Mouse (Mus musculus): ENCODE data around the gene Enthd1.

- no peak for TF ChIP-seq CTCF (IDR thresholded peaks at IDR 0.05; ENCODE audit: low read depth, low read length)
- TF ChIP-seq TAL1 (conservative IDR thresholded peaks at IDR 0.05; ENCODE audit: low read depth, low read length): no peak
- no peak for TF ChIP-seq GATA2 (IDR thresholded peaks at IDR 0.05; ENCODE audit: borderline replicate concordance, low read depth, low read length)
- no peak for TF ChIP-seq POLR2AphosphoS5 (IDR thresholded peaks at IDR 0.05; ENCODE audit: insufficient replicate concordance, low read depth, low read length)
- TF ChIP-seq GATA1 (IDR thresholded peaks at IDR 0.05; ENCODE audit: borderline replicate concordance, low read length): no peak
Observed at GRCm38 (mm10) chr15:80610335-80610734, 45.4 kb upstream of the Enthd1 start.
